Mouse (Mus musculus) limb, embryonic 15.5 days (tissue): ENCODE measurements around the gene Zmiz1. TPM values are rescaled to one million over a fixed set of nuclear protein-coding genes. Genes with fewer than 3 reads are reported as not detected.

Experiments
- ATAC-seq: fragments of 200-750 bp; cut with Nextera tagmentation; 2 replicates; pipeline ENCODE4 v1.8.0; 2017; ENCODE audit warnings: low read depth, moderate TSS enrichment; ENCODE audit not compliant: insufficient number of reproducible peaks, low FRiP score, low TSS enrichment
- H3K27ac ChIP-seq: fragments of 300-500 bp; sonication (generic); 2 replicates; pipeline ENCODE4 v1.5.1; 2015; ENCODE audit warnings: moderate library complexity, mild to moderate bottlenecking, inconsistent platforms
- H3K27me3 ChIP-seq: fragments of 300-500 bp; sonication (generic); 2 replicates; pipeline ENCODE4 v1.6.1; 2015; ENCODE audit warnings: inconsistent platforms
- H3K36me3 ChIP-seq: fragments of 300-500 bp; sonication (generic); 2 replicates; pipeline ENCODE4 v1.6.1; 2015; ENCODE audit warnings: inconsistent platforms
- H3K4me1 ChIP-seq: fragments of 300-500 bp; sonication (generic); 2 replicates; pipeline ENCODE4 v1.6.1; 2015; ENCODE audit warnings: inconsistent platforms
- H3K4me2 ChIP-seq: fragments of 300-500 bp; sonication (generic); 2 replicates; pipeline ENCODE4 v1.6.1; 2015; ENCODE audit warnings: mild to moderate bottlenecking, inconsistent platforms
- H3K4me3 ChIP-seq: fragments of 300-500 bp; sonication (generic); 2 replicates; pipeline ENCODE4 v1.5.1; 2015; ENCODE audit warnings: mild to moderate bottlenecking, inconsistent platforms
- H3K9ac ChIP-seq: fragments of 300-500 bp; sonication (generic); 2 replicates; pipeline ENCODE4 v1.6.1; 2015; ENCODE audit warnings: inconsistent platforms
- H3K9me3 ChIP-seq: fragments of 300-500 bp; sonication (generic); 2 replicates; pipeline ENCODE4 v1.6.1; 2016; ENCODE audit warnings: inconsistent platforms
- WGBS: fragments of 180-500 bp; shearing (Covaris S2); methylation state at CpG from one replicate; pipeline ENCODE4 v1.1.7; 2015; 5-methylcytosine and 5-hydroxymethylcytosine counted together
- polyA plus RNA-seq: library from polyadenylated mRNA; unstranded; fragments of >200 nt; fragmentation: Nextera tagmentation; extraction: Ambion mirVana; gene quantifications from 2 replicates; pipeline ENCODE4 v1.2.1, GENCODE M21; 2015

Gene Zmiz1
- polyA plus RNA-seq, 1 experiment from 2014 or later: 50.5 TPM

DNA sequence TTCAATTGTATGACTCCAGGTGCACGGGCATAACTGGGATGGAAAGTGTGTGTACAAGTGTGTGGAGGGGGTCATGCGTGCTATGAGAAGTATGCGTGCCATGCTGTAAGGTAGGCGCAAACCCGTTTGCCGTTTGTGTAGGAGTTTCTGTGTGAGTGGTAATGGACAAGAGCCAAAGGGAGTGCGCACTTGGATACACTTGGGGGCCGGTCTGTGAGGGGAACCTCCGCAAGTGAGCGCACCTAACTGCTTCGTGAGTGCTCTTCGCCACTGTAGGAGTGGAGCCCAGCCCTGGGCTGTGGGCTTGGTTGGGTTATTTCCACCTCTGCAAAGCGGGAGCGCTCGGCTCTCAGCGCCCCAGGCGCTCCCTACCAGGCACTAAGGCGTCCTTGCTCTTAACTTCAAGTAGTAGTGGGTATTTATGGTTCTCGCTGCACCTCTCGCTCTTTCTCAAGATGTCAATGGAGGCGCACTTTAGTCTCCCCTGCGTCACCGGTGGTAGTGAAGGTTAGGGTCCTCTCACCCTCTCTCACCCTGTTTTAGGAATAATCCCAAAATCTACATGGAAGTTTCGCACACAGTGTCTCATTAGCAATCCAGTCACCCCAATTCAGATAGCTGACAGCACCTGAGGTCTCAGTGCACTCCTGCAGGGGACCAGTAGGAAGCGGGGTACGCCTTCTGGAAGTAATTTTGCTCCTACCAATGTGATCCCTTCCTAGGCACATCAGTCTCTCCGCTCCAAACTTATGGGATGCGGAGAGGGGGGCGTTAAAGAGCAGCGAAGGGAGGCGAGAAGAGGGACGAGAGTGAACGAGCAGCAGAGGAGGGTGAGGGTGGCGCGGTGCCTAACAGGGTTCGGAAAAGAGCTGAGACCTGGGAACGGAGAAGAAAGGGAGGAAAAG is 622 bp upstream of the Zmiz1 start:
- Histone ChIP-seq H3K4me2 (peak overlapping the region; percentile 93), H3K4me3 (peak overlapping the region; percentile 95), H3K9ac (peak overlapping the region; percentile 37), H3K36me3 (0 out of 2 replicates have a peak, but pooled peaks cover 2% of the 10 kb centered on the region), H3K9me3 (no peaks in the 10 kb centered on the region), H3K27me3 (no peaks in the 10 kb centered on the region), H3K27ac (peak overlapping the region; percentile 100), H3K4me1 (peaks cover 57% of the 10 kb centered on the region)
- ATAC-seq: no peak
- WGBS: under 1% methylated on average over 37 of the region's 37 CpGs

DNA sequence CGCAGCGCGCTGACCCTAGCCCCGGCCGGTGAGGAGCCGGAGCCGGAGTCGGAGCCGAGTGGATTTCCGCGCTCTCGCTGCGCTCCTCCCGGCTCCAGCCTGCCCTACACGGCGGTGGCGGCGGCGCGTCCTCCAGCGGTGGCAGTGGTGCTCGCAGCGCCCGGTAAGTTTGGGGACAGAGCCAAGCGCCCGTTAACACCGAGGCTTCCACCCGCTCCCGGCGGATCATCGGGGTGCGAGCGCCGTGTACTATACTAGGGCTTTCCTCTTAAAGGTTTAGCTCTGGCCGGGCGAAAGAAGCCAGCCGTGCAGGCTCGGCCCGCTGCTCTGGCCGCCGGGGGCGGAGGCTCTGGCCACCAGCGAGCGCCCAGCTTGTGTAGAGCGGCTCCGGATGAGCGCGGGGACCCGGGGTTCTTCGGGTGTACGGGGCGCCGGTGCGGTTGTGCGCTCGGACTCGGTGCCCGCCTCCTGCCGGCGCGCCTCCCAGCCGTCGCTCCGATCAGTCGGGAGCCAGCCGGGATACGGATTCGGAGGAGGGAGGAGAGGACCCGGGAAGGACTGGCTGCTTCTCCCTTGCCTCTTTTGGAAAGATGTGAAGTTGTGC is 511 bp downstream of the Zmiz1 start:
- Histone ChIP-seq H3K4me3 (peak overlapping the region; percentile 95), H3K27me3 (no peaks in the 10 kb centered on the region), H3K9ac (peak overlapping the region; percentile 72), H3K36me3 (0 out of 2 replicates have a peak, but pooled peaks cover 2% of the 10 kb centered on the region), H3K4me2 (peak overlapping the region; percentile 93), H3K9me3 (no peaks in the 10 kb centered on the region), H3K4me1 (peaks cover 63% of the 10 kb centered on the region), H3K27ac (peak overlapping the region; percentile 100)
- WGBS: under 1% methylated on average over 60 of the region's 69 CpGs
- ATAC-seq: no peak

DNA sequence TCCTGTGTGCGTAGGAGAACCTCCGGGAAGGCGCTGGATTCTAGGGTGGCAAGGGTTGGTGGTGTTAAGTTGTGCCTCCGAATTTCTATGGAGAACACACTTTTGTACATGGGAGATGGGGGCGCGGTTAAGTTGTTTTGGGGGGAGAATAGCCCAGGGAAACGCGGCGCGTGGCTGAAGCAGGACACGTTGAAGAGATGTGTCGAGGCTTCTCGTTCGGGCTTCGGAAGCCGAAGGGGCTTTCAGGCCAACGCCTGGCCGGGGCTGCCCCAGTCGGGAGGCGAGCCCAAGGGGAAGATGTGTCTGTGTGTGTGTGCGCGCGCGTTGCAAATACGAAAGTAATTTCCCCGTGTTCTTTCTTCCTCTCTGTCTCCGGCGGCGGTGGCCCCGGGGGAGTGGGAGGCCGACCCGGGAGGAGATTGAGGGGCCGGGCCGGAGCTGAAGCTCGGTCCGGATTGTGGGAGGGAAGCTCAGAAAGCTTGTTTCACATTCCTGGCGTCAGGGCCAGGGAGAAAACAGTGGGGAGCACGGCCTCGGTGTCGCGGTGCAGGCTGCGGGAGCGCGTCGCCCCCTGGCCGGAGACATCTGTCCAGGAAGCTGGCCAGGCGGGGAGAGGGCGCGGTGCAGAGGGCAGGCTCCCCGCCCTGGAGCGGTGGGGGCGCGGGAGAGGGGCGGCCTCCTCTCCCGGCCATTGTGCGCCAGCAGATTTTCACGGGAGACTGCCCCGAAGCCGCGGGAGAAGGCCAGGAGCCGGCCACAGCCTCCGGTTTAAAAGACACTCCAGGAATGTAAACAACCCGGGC is 1.2 kb downstream of the Zmiz1 start:
- H3K9me3 ChIP-seq: no peaks in the 10 kb centered on the region
- H3K4me2 ChIP-seq: peak overlapping the region; percentile 93
- no peaks in the 10 kb centered on the region for H3K27me3 ChIP-seq
- 0 out of 2 replicates have a peak, but pooled peaks cover 2% of the 10 kb centered on the region for H3K36me3 ChIP-seq
- peaks cover 66% of the 10 kb centered on the region for H3K4me1 ChIP-seq
- peak overlapping the region; percentile 95 for H3K4me3 ChIP-seq
- ATAC-seq: no peak
- H3K9ac ChIP-seq: peak overlapping the region; percentile 72
- H3K27ac ChIP-seq: peak overlapping the region; percentile 100
- WGBS: 0% methylated on average over 62 of the region's 63 CpGs

DNA sequence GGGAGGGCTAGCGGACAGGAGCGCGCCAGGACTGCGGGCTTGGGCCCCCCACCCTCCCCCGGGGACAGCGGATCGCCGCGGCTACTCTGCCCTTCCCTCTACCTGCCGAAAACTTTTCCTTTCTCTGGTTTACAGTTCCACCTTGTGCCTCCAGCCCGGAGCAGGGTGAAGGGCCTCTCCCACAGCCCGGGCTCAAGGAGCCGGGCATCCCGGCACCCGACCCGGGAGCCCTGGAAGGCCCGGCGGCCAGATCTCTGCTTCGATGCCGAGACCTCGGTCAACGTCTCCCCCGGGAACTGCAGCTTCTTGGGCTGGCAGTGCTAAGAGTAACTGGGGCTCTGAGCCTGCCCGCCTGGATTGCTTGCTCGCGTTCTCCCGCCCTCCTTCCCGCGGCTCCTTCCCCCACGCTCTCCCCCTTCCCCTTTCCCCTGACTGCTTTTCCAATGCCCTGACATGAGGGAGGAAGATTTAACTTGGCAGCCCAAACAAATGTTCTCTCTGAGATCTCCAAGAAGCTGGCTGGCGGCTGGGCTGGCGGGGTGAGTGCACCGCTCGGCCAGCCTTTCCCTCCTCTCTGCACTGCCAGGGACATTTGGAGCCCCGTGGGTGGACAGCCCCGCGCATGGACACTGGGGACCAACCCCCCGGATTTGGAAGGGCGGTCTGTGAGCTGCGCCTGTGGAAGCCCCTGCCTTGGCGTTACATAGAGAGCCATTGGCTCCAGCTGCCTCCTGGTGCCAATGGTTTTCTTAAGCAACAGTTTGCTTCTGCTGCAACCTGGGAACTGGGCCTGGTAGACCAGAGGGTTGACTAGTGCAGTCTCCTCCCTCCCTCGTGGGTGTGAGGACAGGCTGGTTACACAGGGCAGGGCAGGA is 2.1 kb downstream of the Zmiz1 start:
- H3K4me1 ChIP-seq: peaks cover 66% of the 10 kb centered on the region

DNA sequence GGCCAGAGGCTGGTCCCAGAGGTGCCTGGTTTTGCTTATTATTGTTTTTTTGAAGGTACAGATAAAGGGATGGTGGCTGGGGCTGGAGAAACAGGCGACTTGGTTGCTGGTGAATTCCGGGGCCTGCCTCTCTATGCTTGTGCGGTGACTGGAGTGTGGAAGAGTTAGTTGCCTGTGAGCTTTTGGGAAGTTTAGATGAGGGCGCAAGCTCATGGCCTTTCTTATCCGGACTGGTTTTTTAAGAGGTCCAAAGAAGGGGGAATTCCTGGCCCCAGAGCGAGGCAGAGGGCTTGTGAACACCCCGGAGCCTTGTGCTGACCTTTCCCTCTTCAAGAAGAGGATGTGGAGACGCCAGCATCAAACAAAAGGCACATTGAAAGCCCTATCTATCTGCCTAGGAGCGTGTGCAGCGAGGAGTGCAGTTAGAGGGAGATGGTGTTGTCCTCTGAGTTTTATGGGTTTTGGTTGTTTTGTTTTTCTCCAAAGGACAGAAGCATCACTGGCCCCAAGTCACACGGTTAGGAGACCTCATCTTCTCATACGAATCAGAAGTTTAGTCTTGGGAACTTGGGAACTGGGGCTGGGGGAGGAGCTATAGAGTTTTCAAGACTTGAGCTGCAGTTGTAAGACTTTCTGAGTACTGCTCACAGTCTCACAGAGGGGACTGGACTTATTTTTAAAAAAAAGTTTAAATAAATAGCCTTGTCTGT is 2.8 kb downstream of the Zmiz1 start:
- no peak for ATAC-seq
- Histone ChIP-seq H3K36me3 (0 out of 2 replicates have a peak, but pooled peaks cover 2% of the 10 kb centered on the region), H3K4me3 (peak overlapping the region; percentile 95), H3K4me2 (peak overlapping the region; percentile 93), H3K4me1 (peaks cover 66% of the 10 kb centered on the region), H3K9ac (peak overlapping the region; percentile 72), H3K27me3 (no peaks in the 10 kb centered on the region), H3K9me3 (no peaks in the 10 kb centered on the region), H3K27ac (peak overlapping the region; percentile 100)
- 14% methylated on average over 12 of the region's 12 CpGs for WGBS

More for the DNA sequence above, 2.1 kb downstream of the Zmiz1 start:
- H3K27ac ChIP-seq: peak overlapping the region; percentile 100
- 0 out of 2 replicates have a peak, but pooled peaks cover 2% of the 10 kb centered on the region for H3K36me3 ChIP-seq
- H3K4me3 ChIP-seq: peak overlapping the region; percentile 95
- no peaks in the 10 kb centered on the region for H3K27me3 ChIP-seq
- no peak for ATAC-seq
- no peaks in the 10 kb centered on the region for H3K9me3 ChIP-seq
- peak overlapping the region; percentile 72 for H3K9ac ChIP-seq
- under 1% methylated on average over 37 of the region's 42 CpGs for WGBS
- peak overlapping the region; percentile 93 for H3K4me2 ChIP-seq

DNA sequence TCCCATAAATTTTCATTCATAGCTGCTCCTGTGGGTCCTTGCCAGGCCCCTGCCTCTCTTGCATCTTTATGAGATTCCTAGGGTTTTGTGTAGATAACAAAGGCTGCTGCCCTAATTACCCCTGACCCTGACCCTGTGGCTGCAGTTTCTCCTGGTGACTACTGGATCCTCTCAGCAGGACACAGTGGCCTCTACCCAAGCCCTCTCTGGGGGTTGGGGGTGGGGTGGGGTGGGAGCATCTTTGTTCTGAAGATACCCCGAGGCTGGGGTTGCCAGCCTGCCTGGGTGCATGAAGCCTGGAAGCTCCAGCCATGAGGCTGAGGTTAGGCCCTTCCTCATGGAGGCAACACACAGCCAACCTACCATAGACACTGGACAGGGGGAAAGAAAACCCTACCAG is 4.0 kb downstream of the Zmiz1 start:
- no peaks in the 10 kb centered on the region for H3K27me3 ChIP-seq
- H3K36me3 ChIP-seq: 0 out of 2 replicates have a peak, but pooled peaks cover 2% of the 10 kb centered on the region
- 0 out of 2 replicates have a peak overlapping the region, but pooled peaks have one; percentile 3 for H3K4me3 ChIP-seq
- ATAC-seq: no peak
- H3K4me1 ChIP-seq: peaks cover 72% of the 10 kb centered on the region
- no peaks in the 10 kb centered on the region for H3K9me3 ChIP-seq
- no peak overlapping the region for H3K27ac ChIP-seq
- H3K4me2 ChIP-seq: peak overlapping the region; percentile 14; the same call in 1 of the 2 replicates
- no peak overlapping the region for H3K9ac ChIP-seq
- WGBS: 13% methylated on average over 1 of the region's 1 CpGs

DNA sequence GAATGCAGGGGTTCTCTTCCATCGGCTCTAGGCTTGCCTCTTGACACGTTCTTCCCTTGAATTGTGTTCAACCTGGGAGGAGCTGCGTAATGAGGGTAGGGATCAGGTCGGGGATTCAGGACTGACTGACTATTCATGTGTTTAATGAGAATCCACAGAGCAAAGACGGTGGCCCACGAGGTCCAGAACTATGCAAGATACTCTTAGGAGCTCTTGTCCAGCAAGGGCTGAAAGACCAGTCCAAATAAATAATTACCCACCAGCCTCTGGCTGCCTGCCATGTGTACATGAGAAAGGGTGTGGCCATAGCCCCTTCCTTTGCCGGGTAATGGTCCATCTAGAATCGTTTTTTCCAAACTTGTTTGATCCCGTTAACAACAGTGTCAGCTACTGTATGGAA is 4.9 kb downstream of the Zmiz1 start:
- H3K4me2 ChIP-seq: peak overlapping the region; percentile 14

DNA sequence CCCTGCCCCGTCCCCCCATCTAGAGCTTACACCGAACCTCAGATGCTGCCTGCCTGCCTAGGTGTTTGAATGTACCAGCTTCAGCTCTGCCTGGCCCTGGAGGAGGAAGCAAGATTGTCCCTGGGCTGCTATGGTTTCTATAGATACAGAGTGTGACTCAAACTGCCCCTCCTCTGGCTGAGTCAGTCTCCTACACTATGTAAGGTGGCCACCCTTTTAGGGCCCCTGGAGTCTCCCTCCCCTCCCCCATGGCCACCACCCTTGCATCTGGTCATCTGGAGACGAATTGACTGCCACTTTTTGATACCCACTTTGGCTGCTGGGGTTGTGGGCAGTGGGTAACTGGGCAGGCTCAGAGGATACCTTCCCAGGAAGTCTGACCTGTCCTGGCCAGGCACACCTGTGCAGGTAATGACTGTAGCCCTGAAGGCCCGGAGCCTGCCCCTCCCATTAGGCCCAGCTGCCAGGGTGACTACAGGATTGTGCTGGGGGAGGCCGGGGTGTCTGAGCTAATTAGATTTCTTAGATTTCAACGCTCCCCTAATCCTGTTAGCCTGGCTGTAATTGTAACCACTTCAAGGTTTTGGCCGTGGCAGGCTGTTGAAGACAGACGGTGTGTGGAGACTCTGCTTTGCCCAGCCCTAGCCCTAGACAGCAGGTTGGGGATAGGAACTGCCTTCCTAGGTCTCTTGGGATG is 5.8 kb downstream of the Zmiz1 start:
- no peak overlapping the region for H3K4me3 ChIP-seq
- 0 out of 2 replicates have a peak, but pooled peaks have one; percentile 30 for ATAC-seq
- no peak overlapping the region for H3K27ac ChIP-seq
- peaks cover 83% of the 10 kb centered on the region for H3K4me1 ChIP-seq
- H3K9ac ChIP-seq: no peak overlapping the region
- no peaks in the 10 kb centered on the region for H3K27me3 ChIP-seq
- H3K4me2 ChIP-seq: peak overlapping the region; percentile 14
- 0 out of 2 replicates have a peak, but pooled peaks cover 2% of the 10 kb centered on the region for H3K36me3 ChIP-seq
- WGBS: 27% methylated on average over 8 of the region's 8 CpGs
- no peaks in the 10 kb centered on the region for H3K9me3 ChIP-seq

More for the DNA sequence above, 4.9 kb downstream of the Zmiz1 start:
- Histone ChIP-seq H3K4me3 (no peak overlapping the region; the same call in 1 of the 2 replicates), H3K9me3 (no peaks in the 10 kb centered on the region), H3K27ac (no peak overlapping the region), H3K27me3 (no peaks in the 10 kb centered on the region), H3K36me3 (0 out of 2 replicates have a peak, but pooled peaks cover 2% of the 10 kb centered on the region), H3K9ac (0 out of 2 replicates have a peak overlapping the region, but pooled peaks have one; percentile 3), H3K4me1 (peaks cover 75% of the 10 kb centered on the region)
- WGBS: 34% methylated on average over 9 of the region's 9 CpGs
- ATAC-seq: no peak

DNA sequence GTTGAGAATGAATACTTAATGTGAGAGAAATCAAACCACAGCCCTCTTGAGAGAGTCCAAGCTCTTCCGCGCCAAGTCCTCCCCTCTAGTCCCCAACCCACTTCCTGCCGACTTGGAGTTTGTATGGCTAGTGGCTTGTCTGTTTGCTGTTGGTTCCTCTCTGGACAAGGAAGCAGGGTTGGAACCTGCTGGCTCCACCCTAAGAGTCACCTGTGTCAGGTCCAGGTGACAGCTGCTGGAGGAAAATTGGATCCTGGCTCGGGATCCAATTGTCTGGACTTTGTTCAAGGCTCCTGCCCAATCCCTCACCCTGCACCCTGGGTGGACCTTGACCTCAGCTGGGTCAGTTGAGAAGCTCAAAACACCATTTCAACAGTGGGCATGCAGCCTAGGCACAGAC is 7.4 kb downstream of the Zmiz1 start:
- ATAC-seq: no peak
- Histone ChIP-seq H3K27ac (peak overlapping the region; percentile 29), H3K4me1 (peaks cover 96% of the 10 kb centered on the region), H3K36me3 (0 out of 2 replicates have a peak, but pooled peaks cover 2% of the 10 kb centered on the region), H3K27me3 (no peaks in the 10 kb centered on the region), H3K4me3 (no peak overlapping the region), H3K4me2 (0 out of 2 replicates have a peak overlapping the region, but pooled peaks have one; percentile 14), H3K9ac (no peak overlapping the region), H3K9me3 (no peaks in the 10 kb centered on the region)
- WGBS: 59% methylated on average over 4 of the region's 4 CpGs
